Mouse (Mus musculus): ENCODE data around the gene Mettl6.

The Mettl6 gene

GRCm38 (mm10) chr14:31432424-31432823 is 62.4 kb downstream of the Mettl6 start:
- no peak for DNase-seq (ENCODE audit: low spot score)

- DNase-seq (ENCODE audit: low spot score), result no peak
Observed at GRCm38 (mm10) chr14:31431789-31432330, 63.0 kb downstream of the Mettl6 start.

- no peak for DNase-seq (ENCODE audit: low spot score)
Observed at GRCm38 (mm10) chr14:31429004-31429395, 65.8 kb downstream of the Mettl6 start.

GRCm38 (mm10) chr14:31428211-31429003 is 66.4 kb downstream of the Mettl6 start:
- no peak for DNase-seq (ENCODE audit: low spot score)

Measured in embryo, embryonic 10 days (tissue).